Mouse (Mus musculus): ENCODE results near the gene D7Ertd443e. TPM values are rescaled to one million over a fixed set of nuclear protein-coding genes. Genes with fewer than 3 reads are reported as not detected.

Gene D7Ertd443e
- polyA plus RNA-seq (2016; fragmentation: Nextera tagmentation; extraction: Ambion mirVana), result not detected in 2 replicates

DNA sequence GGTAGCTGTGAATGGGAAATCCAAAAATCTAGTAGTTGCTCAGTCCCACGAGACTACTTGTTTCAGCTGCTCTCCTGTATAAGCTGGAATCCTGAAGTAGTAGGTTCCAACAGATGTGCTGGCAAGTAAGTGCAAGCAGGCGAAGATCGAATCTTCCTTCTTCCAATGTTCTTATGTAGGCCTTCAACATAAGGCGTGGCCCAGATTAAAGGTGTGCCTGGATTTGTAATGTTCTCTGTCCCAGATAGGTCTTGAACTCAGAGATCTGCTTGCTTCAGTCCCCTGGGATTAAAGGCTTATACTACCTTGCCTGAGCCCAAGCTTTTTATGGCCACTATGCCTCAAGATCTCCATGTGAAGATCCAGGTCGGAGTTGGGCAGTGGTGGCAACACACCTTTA is at the start of gene D7Ertd443e:
D7Ertd443e (minus strand) TSS at position 101 of the 400 bp plus-strand sequence.
- Histone ChIP-seq H3K27ac (no peak within 1 kb of the TSS), H3K4me1 (peaks cover 4% of the 10 kb centered on the region; the same call in 1 of the 2 replicates), H3K27me3 (ENCODE audit: low read depth, poor library complexity, severe bottlenecking) (no peaks in the 10 kb centered on the region), H3K36me3 (no peaks in the 10 kb centered on the region), H3K4me3 (no peak within 1 kb of the TSS), H3K9me3 (replicated peaks) (no peaks in the 10 kb centered on the region)
- no peak for DNase-seq (ENCODE audit: low spot score)
- WGBS, result 88% methylated on average over 5 of the region's 5 CpGs

DNA sequence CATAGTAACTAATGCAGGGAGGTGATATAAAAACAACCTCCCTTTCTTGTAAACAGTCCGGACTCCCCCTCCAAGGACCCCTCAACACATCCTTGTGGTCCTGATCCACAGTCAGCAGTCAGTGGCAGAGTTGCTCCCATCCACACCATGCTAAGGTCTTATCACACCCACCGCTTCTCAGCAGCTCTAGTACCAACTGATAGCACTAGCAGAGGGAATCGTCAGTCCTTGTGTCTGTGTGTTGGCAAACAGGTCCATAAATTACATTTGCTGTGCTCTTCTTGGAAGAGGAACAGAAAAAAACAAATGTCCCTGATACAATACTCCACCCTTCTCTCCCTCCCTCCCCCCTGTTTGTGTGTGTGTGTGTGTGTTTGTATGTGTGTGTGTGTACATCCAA is 46.2 kb upstream of the D7Ertd443e start:
- Histone ChIP-seq H3K9me3 (replicated peaks) (no peaks in the 10 kb centered on the region), H3K27me3 (ENCODE audit: low read depth, poor library complexity, severe bottlenecking) (no peaks in the 10 kb centered on the region), H3K36me3 (no peaks in the 10 kb centered on the region), H3K27ac (no peak overlapping the region), H3K4me1 (no peaks in the 10 kb centered on the region), H3K4me3 (no peak overlapping the region)
- WGBS, result 88% methylated on average over 3 of the region's 3 CpGs
- DNase-seq (ENCODE audit: low spot score), result no peak

DNA sequence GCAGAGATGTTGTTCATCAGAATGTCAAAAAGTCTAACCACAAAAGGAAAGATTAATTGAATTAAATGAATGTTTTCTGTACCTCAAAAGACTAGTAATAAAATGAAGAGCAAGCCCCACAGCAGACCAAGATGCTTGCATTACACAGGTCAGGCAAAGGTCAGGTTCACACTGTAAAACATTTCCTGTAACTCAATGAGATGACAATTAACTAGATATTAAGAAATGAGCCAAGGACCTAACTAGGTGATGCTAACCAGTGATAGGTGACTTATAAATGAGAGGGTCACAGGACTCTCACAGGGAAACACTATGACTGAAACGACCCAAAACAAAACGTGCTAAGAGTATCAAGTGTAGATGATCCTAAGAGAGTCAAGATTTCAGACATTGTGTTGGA is 43.2 kb upstream of the D7Ertd443e start:
- Histone ChIP-seq H3K4me3 (no peak overlapping the region), H3K27ac (no peak overlapping the region), H3K27me3 (ENCODE audit: low read depth, poor library complexity, severe bottlenecking) (no peaks in the 10 kb centered on the region), H3K36me3 (no peaks in the 10 kb centered on the region), H3K4me1 (no peaks in the 10 kb centered on the region), H3K9me3 (replicated peaks) (no peaks in the 10 kb centered on the region)
- 86% methylated on average over 2 of the region's 2 CpGs for WGBS
- no peak for DNase-seq (ENCODE audit: low spot score)

DNA sequence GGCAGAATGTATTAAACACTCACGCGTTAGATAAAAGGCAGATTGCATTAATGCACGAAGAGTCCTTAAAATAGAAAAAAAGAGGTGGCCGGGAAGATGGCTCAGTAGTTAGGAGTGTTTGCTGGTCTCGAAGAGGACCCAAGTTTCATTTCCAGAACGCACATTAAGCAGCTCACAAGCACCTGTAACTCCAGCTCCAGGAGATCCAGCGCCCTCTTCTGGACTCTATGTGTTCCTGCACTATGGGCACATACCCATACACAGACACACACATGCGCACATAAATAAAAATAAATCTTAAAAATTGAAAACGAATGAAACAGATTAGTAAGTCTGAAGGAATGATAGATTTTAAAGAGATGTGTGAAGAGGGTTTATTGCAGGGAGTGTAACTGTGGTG is 29.6 kb upstream of the D7Ertd443e start:
- Histone ChIP-seq H3K36me3 (no peaks in the 10 kb centered on the region), H3K27me3 (ENCODE audit: low read depth, poor library complexity, severe bottlenecking) (0 out of 2 replicates have a peak, but pooled peaks cover 11% of the 10 kb centered on the region), H3K4me3 (no peak overlapping the region), H3K4me1 (peaks cover 9% of the 10 kb centered on the region), H3K9me3 (replicated peaks) (no peaks in the 10 kb centered on the region), H3K27ac (no peak overlapping the region)
- no peak for DNase-seq (ENCODE audit: low spot score)
- 95% methylated on average over 9 of the region's 9 CpGs for WGBS

DNA sequence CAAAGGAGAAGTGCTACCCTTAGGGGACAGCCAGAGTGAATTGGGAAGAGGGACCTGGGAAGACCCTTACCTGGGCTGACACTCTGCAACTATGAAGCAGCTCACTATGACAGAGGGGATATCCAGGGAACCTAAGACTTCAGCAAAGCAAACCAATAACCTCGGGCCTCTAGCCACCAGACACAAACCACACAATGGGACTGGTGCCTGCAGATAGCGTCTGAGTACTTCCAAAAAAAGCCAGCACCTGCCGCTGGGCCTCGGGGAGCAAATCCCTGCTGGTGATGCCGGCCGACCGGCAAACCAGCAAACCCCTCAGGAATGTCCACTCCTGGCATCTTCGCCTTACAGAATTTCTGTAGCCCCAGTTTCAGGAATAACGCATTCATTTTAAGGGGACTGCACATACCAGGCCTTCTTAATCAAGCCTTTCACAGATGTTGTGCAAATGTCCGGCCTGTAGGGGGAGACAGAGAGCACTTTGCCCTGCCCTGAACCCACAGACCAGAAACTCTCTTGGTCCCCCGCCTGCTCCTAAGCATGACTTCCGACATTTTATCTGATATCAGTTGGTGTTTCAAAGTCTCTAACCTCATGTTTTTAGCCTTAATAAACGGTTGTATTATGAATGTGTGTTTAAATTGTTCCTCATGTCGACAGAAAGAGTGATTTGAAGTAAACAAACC is 28.7 kb upstream of the D7Ertd443e start:
- Histone ChIP-seq H3K27ac (no peak overlapping the region), H3K36me3 (no peaks in the 10 kb centered on the region), H3K4me3 (no peak overlapping the region), H3K27me3 (ENCODE audit: low read depth, poor library complexity, severe bottlenecking) (0 out of 2 replicates have a peak, but pooled peaks cover 11% of the 10 kb centered on the region), H3K9me3 (replicated peaks) (no peaks in the 10 kb centered on the region), H3K4me1 (peaks cover 9% of the 10 kb centered on the region)
- 34% methylated on average over 14 of the region's 14 CpGs for WGBS
- peak; percentile 60 for DNase-seq (ENCODE audit: low spot score)

DNA sequence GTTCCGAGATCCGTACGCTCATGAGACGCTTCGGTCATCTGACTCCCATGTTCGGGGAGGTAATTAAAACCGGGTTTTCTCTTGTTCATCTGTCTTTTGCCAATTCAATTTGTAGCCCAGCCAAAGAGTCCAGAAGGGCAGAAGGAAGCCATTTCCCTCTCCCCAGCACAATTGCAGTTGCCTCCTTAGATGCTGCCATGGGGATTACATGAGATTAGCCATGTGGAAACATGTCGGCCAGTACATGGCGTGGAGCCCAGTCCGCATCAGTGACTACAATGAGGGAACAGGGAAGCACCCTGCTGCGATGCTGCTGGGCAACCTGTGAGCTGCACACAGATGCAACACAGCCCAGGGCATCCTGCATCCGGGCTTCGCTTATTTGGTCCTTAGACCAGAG is 23.2 kb upstream of the D7Ertd443e start:
- H3K27ac ChIP-seq, result no peak overlapping the region
- H3K4me1 ChIP-seq, result peaks cover 13% of the 10 kb centered on the region
- DNase-seq (ENCODE audit: low spot score), result no peak
- no peaks in the 10 kb centered on the region for H3K36me3 ChIP-seq
- no peak overlapping the region for H3K4me3 ChIP-seq
- H3K9me3 ChIP-seq (replicated peaks), result no peaks in the 10 kb centered on the region
- WGBS, result 84% methylated on average over 13 of the region's 13 CpGs
- H3K27me3 ChIP-seq (ENCODE audit: low read depth, poor library complexity, severe bottlenecking), result 0 out of 2 replicates have a peak, but pooled peaks cover 6% of the 10 kb centered on the region

DNA sequence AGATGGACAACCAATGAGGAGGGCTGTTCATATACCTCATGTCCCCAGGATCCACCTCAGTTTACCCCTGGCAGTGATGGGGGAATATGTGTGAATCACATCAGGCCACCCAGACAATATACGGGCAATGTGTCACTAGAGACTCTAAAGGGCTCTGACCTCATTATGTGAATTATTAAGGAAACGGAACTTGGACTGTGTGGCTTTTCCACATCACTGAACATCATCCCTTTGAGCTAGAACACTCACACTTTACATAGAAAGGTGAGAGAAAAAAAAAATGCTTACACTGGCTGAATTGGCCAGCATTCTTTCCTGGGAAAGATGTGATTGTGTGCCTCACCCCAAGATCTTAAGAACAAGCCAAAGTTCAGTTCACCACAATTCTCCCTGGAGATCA is 15.3 kb upstream of the D7Ertd443e start:
- 91% methylated on average over 2 of the region's 2 CpGs for WGBS
- H3K36me3 ChIP-seq, result no peaks in the 10 kb centered on the region
- no peaks in the 10 kb centered on the region for H3K9me3 ChIP-seq (replicated peaks)
- H3K27me3 ChIP-seq (ENCODE audit: low read depth, poor library complexity, severe bottlenecking), result no peaks in the 10 kb centered on the region
- no peak overlapping the region for H3K4me3 ChIP-seq
- no peak for DNase-seq (ENCODE audit: low spot score)
- 0 out of 2 replicates have a peak, but pooled peaks cover under 1% of the 10 kb centered on the region for H3K4me1 ChIP-seq
- H3K27ac ChIP-seq, result no peak overlapping the region

DNA sequence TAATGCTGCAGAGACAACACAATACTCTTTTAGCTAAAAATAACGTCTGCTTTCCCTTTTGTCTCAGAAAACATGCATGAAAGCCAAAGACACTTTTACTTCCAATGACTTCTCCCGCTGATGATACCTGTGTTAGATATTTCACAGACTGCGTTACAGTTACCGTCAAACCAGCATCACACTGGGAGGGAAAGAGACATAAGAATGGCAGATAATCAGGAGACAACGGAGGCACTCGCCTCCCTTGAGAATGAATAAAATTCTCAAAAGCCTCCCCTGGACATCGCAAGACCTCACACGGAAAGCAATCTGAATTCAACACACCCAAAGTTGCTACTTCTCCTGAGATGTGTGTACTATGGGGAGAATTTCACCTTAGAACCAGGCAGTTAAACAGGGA is 11.3 kb upstream of the D7Ertd443e start:
- WGBS, result 86% methylated on average over 8 of the region's 8 CpGs
- no peak for DNase-seq (ENCODE audit: low spot score)
- Histone ChIP-seq H3K4me3 (no peak overlapping the region), H3K27me3 (ENCODE audit: low read depth, poor library complexity, severe bottlenecking) (no peaks in the 10 kb centered on the region), H3K36me3 (no peaks in the 10 kb centered on the region), H3K4me1 (no peaks in the 10 kb centered on the region), H3K9me3 (replicated peaks) (no peaks in the 10 kb centered on the region), H3K27ac (no peak overlapping the region)

DNA sequence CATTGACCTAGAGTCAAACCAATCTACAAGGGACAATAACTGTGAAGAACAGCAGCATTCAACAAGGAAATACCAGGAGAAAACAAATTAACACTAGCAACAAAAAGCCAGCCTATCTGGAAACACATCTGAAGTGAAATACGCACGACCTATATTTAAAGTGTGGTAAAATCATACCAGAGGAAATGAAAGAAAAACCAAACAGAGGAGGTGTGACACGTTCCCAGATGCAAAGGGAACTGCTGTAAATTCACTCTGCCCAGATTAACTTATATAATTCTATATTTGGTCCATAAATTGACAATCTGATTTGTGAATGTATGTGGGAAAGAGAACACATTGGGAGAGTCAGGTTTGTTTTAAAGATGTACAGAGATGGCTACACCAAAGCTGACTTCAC is 2.7 kb downstream of the D7Ertd443e start:
- Histone ChIP-seq H3K27ac (no peak overlapping the region), H3K4me3 (no peak overlapping the region), H3K9me3 (replicated peaks) (no peaks in the 10 kb centered on the region), H3K4me1 (peaks cover 7% of the 10 kb centered on the region; the same call in 1 of the 2 replicates), H3K36me3 (no peaks in the 10 kb centered on the region), H3K27me3 (ENCODE audit: low read depth, poor library complexity, severe bottlenecking) (no peaks in the 10 kb centered on the region)
- DNase-seq (ENCODE audit: low spot score), result no peak
- WGBS, result 92% methylated on average over 3 of the region's 3 CpGs

DNA sequence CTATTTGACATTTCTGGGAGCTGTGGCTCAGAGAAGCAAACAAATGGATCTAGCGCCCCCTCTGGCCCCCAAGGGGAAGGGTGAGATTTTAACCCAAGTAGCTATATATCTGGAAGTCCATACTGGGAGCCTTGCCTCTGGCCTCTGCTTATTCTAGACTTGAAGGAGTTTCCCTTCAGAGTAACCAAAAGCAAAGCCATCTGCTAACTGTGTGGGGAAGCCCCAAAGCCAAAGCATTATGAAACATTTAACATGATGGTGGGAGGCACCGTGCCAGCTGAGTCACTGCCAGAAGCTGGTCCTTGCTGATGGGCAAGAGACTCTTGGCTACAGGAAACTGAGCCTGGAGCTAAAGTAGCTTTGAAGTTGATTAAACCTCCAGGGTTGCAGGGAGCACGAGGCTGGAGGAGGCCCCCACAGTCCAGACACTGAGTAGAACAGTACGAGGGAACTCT is 4.0 kb downstream of the D7Ertd443e start:
- Histone ChIP-seq H3K4me3 (no peak overlapping the region), H3K27me3 (ENCODE audit: low read depth, poor library complexity, severe bottlenecking) (no peaks in the 10 kb centered on the region), H3K36me3 (no peaks in the 10 kb centered on the region), H3K27ac (no peak overlapping the region), H3K4me1 (peaks cover 12% of the 10 kb centered on the region), H3K9me3 (replicated peaks) (no peaks in the 10 kb centered on the region)
- DNase-seq (ENCODE audit: low spot score), result no peak
- WGBS, result 59% methylated on average over 4 of the region's 4 CpGs

DNA sequence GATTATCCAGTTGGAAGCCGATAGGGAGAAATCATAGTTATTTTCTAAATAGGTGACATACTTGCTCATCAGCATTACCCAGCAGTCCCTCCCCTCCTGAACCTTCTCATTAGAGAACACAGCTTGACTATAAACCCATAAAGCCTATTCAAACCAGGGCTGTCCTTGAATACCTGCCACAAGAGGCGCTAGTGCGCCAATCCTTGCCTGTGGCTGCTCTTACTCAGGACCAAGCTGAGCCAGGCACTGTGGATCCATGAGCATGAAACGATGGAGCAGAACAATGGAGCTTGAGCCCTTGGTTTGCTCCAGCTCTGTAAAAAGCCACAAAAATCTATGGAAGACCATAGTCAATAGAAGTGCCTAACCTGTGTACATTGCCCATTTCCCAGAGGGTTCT is 7.2 kb downstream of the D7Ertd443e start:
- Histone ChIP-seq H3K9me3 (replicated peaks) (no peaks in the 10 kb centered on the region), H3K36me3 (no peaks in the 10 kb centered on the region), H3K27me3 (ENCODE audit: low read depth, poor library complexity, severe bottlenecking) (no peaks in the 10 kb centered on the region), H3K4me3 (no peak overlapping the region), H3K27ac (no peak overlapping the region), H3K4me1 (peaks cover 14% of the 10 kb centered on the region)
- WGBS, result 57% methylated on average over 4 of the region's 4 CpGs
- DNase-seq (ENCODE audit: low spot score), result peak; percentile 65

DNA sequence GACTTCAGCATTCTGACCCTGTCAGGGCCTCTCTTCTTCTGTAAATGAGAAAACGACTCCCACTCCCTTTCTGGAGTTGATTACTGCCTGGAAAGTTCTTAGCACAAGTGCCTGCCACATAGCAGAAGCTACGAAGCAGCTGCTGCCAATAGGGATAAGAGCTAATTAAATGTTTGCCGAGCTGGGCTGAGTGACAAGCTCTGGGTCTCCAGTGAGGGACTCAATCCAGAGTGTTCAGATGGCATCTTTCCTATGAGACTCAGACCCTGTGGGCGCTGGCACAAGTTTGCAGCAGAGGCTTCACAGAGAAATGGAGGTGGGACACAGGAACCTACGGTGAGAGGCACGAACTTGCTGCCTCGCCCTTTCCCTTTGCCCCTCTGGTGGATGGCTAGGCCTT is 8.7 kb downstream of the D7Ertd443e start:
- 0 out of 2 replicates have a peak overlapping the region, but pooled peaks have one; percentile 9 for H3K27ac ChIP-seq
- no peak overlapping the region for H3K4me3 ChIP-seq
- WGBS, result 66% methylated on average over 7 of the region's 7 CpGs
- DNase-seq (ENCODE audit: low spot score), result no peak
- H3K27me3 ChIP-seq (ENCODE audit: low read depth, poor library complexity, severe bottlenecking), result no peaks in the 10 kb centered on the region
- peaks cover 14% of the 10 kb centered on the region for H3K4me1 ChIP-seq
- no peaks in the 10 kb centered on the region for H3K9me3 ChIP-seq (replicated peaks)
- no peaks in the 10 kb centered on the region for H3K36me3 ChIP-seq

DNA sequence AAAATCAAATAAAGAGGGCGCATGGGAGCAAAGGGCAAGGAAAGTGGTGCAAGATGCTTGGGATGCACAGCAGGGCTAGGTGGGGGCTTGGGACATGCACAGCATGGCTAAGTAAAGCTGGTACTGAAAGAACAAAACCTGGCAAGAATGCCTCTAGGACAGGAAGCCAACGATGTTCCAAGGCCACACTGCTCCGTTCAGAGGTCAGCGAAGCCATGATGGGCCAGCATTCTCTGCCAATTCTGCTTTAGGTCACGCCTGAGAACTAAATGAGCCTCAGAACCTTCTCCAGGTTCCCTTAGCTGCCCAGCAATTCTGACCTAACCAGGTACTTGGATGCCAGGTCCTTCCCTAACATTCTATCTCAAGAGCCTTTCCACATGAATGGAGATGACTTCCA is 13.2 kb downstream of the D7Ertd443e start:
- Histone ChIP-seq H3K36me3 (no peaks in the 10 kb centered on the region), H3K27me3 (ENCODE audit: low read depth, poor library complexity, severe bottlenecking) (no peaks in the 10 kb centered on the region), H3K4me3 (no peak overlapping the region), H3K9me3 (replicated peaks) (no peaks in the 10 kb centered on the region), H3K27ac (no peak overlapping the region), H3K4me1 (peaks cover 8% of the 10 kb centered on the region)
- no peak for DNase-seq (ENCODE audit: low spot score)
- 60% methylated on average over 5 of the region's 5 CpGs for WGBS

Data from limb, embryonic 10.5 days (tissue).